Mouse (Mus musculus) ES-Bruce4 (cell line): ENCODE measurements around the gene Wrap73. TPM values are rescaled to one million over a fixed set of nuclear protein-coding genes. Genes with fewer than 3 reads are reported as not detected.

Experiments
- H3K27ac ChIP-seq: 2 replicates; pipeline ENCODE4 v1.5.1; 2012; ENCODE audit warnings: low read length, inconsistent platforms; ENCODE audit not compliant: insufficient read depth
- H3K27me3 ChIP-seq: 2 replicates; pipeline ENCODE4 v1.6.1; 2012; ENCODE audit warnings: mild to moderate bottlenecking, low read length, inconsistent platforms; ENCODE audit not compliant: control insufficient read depth, poor library complexity, insufficient read depth, severe bottlenecking
- H3K36me3 ChIP-seq: 2 replicates; pipeline ENCODE4 v1.6.1; 2012; ENCODE audit warnings: inconsistent platforms, mild to moderate bottlenecking, low read length, moderate library complexity; ENCODE audit not compliant: control insufficient read depth, poor library complexity, insufficient read depth, severe bottlenecking
- H3K4me1 ChIP-seq: one replicate; pipeline ENCODE4 v1.8.1; 2011; ENCODE audit warnings: low read length; ENCODE audit not compliant: control insufficient read depth, insufficient read depth
- H3K4me3 ChIP-seq: 2 replicates; pipeline ENCODE4 v1.5.1; 2011; ENCODE audit warnings: low read depth, mild to moderate bottlenecking, low read length
- H3K9ac ChIP-seq: 2 replicates; pipeline ENCODE4 v1.6.1; 2012; ENCODE audit warnings: low read depth, mild to moderate bottlenecking, inconsistent platforms; ENCODE audit not compliant: poor library complexity, severe bottlenecking
- H3K9me3 ChIP-seq: replicated peaks from 2 replicates; pipeline ENCODE4 v1.6.1; 2012; ENCODE audit warnings: mild to moderate bottlenecking, low read length, inconsistent platforms; ENCODE audit not compliant: control insufficient read depth, poor library complexity, insufficient read depth, severe bottlenecking
- CTCF ChIP-seq: IDR thresholded peaks from one replicate; pipeline ENCODE4 v1.8.1; 2011; ENCODE audit warnings: low read depth, low read length
- EP300 ChIP-seq: IDR thresholded peaks from 2 replicates; pipeline ENCODE4 v1.6.1; 2011; ENCODE audit warnings: low read depth, low read length; ENCODE audit not compliant: insufficient read depth
- POLR2A ChIP-seq: IDR thresholded peaks from one replicate; pipeline ENCODE4 v1.8.1; 2011; ENCODE audit warnings: low read length; ENCODE audit not compliant: insufficient read depth
- polyA plus RNA-seq: library from polyadenylated mRNA; stranded (reverse); fragments of >200 nt; gene quantifications from 2 replicates; pipeline ENCODE4 v1.2.4, GENCODE M21; 2011; ENCODE audit warnings: low read depth; ENCODE audit not compliant: missing spikeins, insufficient read depth, insufficient read length

The Wrap73 gene
- polyA plus RNA-seq, 1 experiment, result 11.9 TPM

GRCm38 (mm10) chr4:154119208-154119607 is 23.0 kb upstream of the Wrap73 start:
- Histone ChIP-seq H3K9me3 (no peaks in the 10 kb centered on the region), H3K36me3 (no peaks in the 10 kb centered on the region), H3K27me3 (no peaks in the 10 kb centered on the region), H3K4me3 (no peak overlapping the region), H3K27ac (no peak overlapping the region), H3K4me1 (no peaks in the 10 kb centered on the region), H3K9ac (no peak overlapping the region)
- TF ChIP-seq CTCF (no peak), POLR2A (no peak), EP300 (no peak)

- TF ChIP-seq CTCF (no peak), POLR2A (no peak), EP300 (no peak)
- H3K36me3 ChIP-seq, result no peaks in the 10 kb centered on the region
- no peak overlapping the region for H3K9ac ChIP-seq
- no peak overlapping the region for H3K27ac ChIP-seq
- H3K9me3 ChIP-seq, result no peaks in the 10 kb centered on the region
- no peaks in the 10 kb centered on the region for H3K4me1 ChIP-seq
- no peaks in the 10 kb centered on the region for H3K27me3 ChIP-seq
- H3K4me3 ChIP-seq, result no peak overlapping the region
These were observed 20.4 kb upstream of the Wrap73 start for GRCm38 (mm10) chr4:154121800-154122199.

DNA sequence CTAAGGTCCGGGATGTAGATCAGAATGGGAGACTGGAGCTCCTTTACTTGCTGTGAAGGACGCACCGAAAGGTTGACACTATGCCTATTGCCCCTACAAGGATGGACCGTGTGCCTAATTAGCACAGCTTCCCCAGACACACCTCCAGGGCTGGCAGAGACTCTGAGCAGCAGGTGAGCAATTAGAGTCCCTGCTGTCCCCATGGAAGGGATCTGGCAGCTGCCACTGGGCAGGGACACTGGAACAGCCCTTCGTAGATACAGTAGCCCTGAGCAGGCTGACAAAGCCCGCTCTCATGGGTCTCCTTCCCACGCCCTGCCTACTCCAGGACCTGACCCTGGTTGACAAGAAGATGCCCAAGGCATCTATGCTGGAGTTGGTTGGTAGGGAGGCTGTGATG is 19.8 kb upstream of the Wrap73 start:
- no peak overlapping the region for H3K9ac ChIP-seq
- no peak overlapping the region for H3K27ac ChIP-seq
- no peaks in the 10 kb centered on the region for H3K9me3 ChIP-seq
- no peaks in the 10 kb centered on the region for H3K36me3 ChIP-seq
- no peak for TF ChIP-seq EP300
- TF ChIP-seq CTCF, result no peak
- no peak for TF ChIP-seq POLR2A
- H3K4me1 ChIP-seq, result no peaks in the 10 kb centered on the region
- H3K27me3 ChIP-seq, result no peaks in the 10 kb centered on the region
- H3K4me3 ChIP-seq, result no peak overlapping the region

GRCm38 (mm10) chr4:154123553-154123952 is 18.6 kb upstream of the Wrap73 start:
- Histone ChIP-seq H3K36me3 (no peaks in the 10 kb centered on the region), H3K4me3 (no peak overlapping the region), H3K4me1 (no peaks in the 10 kb centered on the region), H3K27me3 (no peaks in the 10 kb centered on the region), H3K9ac (no peak overlapping the region), H3K27ac (no peak overlapping the region), H3K9me3 (no peaks in the 10 kb centered on the region)
- TF ChIP-seq POLR2A, result no peak
- TF ChIP-seq EP300, result no peak
- no peak for TF ChIP-seq CTCF

- Histone ChIP-seq H3K9ac (no peak overlapping the region), H3K4me3 (no peak overlapping the region), H3K27me3 (no peaks in the 10 kb centered on the region), H3K9me3 (no peaks in the 10 kb centered on the region), H3K36me3 (no peaks in the 10 kb centered on the region), H3K4me1 (no peaks in the 10 kb centered on the region), H3K27ac (no peak overlapping the region)
- TF ChIP-seq EP300, result no peak
- TF ChIP-seq POLR2A, result no peak
- no peak for TF ChIP-seq CTCF
These were observed 17.0 kb upstream of the Wrap73 start for GRCm38 (mm10) chr4:154125202-154125601.

DNA sequence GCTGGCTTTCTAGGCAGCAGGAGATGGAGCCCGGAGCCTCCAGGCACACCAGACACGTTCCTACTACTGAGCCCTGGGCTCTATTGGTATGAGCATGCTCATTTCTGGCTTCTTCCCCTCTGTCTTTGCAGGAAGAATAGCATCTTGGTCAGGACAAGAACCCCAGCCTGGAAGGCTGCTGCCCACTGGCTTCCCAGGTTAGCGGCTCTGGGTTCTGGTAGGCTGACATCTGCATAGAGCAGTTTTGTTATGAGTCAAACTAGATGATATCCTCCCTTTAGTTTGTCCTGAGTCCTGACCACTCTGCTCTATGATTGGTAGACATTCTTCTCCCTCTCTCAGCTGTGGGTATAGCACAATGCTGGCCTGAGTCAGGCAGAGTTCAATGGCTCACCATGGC is 14.9 kb upstream of the Wrap73 start:
- H3K36me3 ChIP-seq, result no peaks in the 10 kb centered on the region
- no peaks in the 10 kb centered on the region for H3K27me3 ChIP-seq
- no peak overlapping the region for H3K9ac ChIP-seq
- no peaks in the 10 kb centered on the region for H3K9me3 ChIP-seq
- H3K27ac ChIP-seq, result no peak overlapping the region
- TF ChIP-seq CTCF (no peak), EP300 (no peak), POLR2A (no peak)
- no peaks in the 10 kb centered on the region for H3K4me1 ChIP-seq
- no peak overlapping the region for H3K4me3 ChIP-seq
